Mouse (Mus musculus): ENCODE data around the gene B4galt5. TPM values are rescaled to one million over a fixed set of nuclear protein-coding genes. Genes with fewer than 3 reads are reported as not detected.

B4galt5 gene
- polyA plus RNA-seq, 1 experiment from 2014 or later, result 115 TPM

DNA sequence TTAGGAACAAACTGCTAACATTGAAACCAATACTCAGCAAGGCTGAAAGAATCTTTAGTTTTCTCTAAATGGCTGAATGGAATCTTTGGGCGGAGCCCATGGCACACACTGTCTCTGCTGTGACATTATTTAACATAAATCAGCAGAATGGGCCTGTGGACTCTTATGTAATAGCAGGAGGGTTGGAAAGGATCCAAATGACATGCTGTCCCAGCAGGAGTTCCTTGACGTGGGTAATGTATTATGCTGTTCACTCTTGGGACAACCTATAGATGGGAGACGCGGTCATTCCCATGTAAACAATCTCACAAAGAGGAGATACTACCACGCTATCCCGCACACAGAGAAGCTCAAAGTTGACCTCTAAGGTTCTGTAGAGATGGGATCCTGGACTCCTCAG is 15.5 kb downstream of the B4galt5 start:
- H3K36me3 ChIP-seq (ENCODE audit: inconsistent target), result peaks cover 10% of the 10 kb centered on the region; the same call in 1 of the 2 replicates
- H3K79me2 ChIP-seq (ENCODE audit: inconsistent target), result peaks cover 100% of the 10 kb centered on the region
- no peak overlapping the region for H3K4me3 ChIP-seq (ENCODE audit: inconsistent target)
- WGBS (ENCODE audit: missing documents), result 87% methylated on average over 6 of the region's 6 CpGs
- no peak overlapping the region for H3K27ac ChIP-seq

DNA sequence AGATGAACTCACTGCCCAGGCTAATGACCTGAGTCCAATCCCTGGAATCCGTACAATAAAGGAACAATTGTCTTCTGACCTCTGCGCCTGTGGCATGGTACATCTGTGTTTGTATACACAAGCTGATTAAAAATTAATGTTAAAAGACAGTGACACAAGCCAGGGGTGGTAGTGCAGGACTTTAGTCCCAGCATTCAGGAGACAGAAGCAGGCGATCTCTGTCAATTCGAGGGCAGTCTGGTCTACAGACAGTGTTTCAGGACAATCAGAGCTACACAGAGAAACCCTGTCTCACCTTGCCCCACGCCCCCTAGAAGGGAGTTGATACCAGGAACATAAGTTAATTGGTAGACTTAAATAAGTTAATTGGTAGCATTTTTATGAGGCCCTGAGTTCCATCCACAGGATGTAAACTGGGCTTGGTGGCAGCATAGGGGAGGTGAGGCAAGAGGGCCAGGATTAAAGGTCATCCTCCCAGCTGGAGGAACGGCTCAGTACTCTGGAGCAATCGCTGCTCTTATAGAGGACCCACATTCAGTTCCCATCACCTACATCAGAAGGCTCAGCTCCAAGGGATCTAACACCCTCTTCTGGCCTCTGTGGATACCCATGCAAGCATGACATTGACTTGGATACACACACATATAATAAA is 16.5 kb downstream of the B4galt5 start:
- peaks cover 4% of the 10 kb centered on the region; the same call in 1 of the 2 replicates for H3K36me3 ChIP-seq (ENCODE audit: inconsistent target)
- H3K27ac ChIP-seq, result no peak overlapping the region

DNA sequence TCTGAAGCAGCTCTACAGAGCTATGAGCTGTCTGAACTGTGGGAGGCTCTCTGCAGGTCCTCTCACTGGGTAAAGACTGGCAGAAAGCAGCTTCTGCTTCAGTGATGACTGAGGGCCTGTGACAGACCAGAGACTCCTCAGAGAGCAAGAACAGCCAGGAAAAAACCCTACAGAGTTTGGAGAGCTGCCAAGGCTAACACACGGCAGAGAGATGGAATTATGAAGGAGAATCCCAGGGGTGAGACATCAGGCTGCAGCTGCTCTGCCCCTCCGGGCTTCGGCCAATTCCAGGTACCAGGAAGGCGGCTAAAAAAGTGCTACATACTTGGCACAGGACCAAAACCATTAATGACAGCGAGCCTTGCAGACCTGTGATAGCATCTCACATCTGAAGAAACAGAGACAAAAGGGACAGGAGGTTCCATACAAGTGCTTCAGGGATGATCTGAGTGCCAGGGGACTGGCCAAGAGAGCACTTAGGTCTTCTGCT is 17.5 kb downstream of the B4galt5 start:
- WGBS (ENCODE audit: missing documents), result 61% methylated on average over 5 of the region's 5 CpGs
- H3K36me3 ChIP-seq (ENCODE audit: inconsistent target), result peaks cover 4% of the 10 kb centered on the region; the same call in 1 of the 2 replicates
- H3K27ac ChIP-seq, result no peak overlapping the region
- H3K4me3 ChIP-seq (ENCODE audit: inconsistent target), result no peak overlapping the region
- H3K79me2 ChIP-seq (ENCODE audit: inconsistent target), result peaks cover 100% of the 10 kb centered on the region

More for the DNA sequence above, 16.5 kb downstream of the B4galt5 start:
- WGBS (ENCODE audit: missing documents), result 91% methylated on average over 7 of the region's 7 CpGs
- H3K79me2 ChIP-seq (ENCODE audit: inconsistent target), result peaks cover 100% of the 10 kb centered on the region
- H3K4me3 ChIP-seq (ENCODE audit: inconsistent target), result no peak overlapping the region

DNA sequence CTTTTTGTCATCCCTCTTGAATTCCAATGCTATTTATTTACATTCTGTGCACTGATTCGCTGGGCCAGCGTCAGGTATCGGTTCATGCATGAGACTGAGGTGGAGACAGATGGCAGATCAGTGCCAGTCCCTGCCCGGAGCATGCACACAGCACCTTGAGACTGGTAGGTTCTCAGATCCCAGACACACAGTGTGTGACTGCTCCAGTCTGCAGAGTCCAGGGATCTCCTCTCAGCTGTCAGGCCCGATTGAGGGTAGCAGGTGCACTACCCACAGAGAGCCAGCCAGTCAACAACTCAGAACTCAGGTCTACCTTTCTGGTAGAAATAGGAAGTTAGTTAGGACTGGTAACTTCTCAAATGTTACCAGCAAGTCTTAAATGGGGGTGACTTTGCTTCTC is 18.4 kb downstream of the B4galt5 start:
- Histone ChIP-seq H3K79me2 (ENCODE audit: inconsistent target) (peaks cover 100% of the 10 kb centered on the region), H3K36me3 (ENCODE audit: inconsistent target) (peaks cover 4% of the 10 kb centered on the region; the same call in 1 of the 2 replicates), H3K4me3 (ENCODE audit: inconsistent target) (no peak overlapping the region), H3K27ac (no peak overlapping the region)
- WGBS (ENCODE audit: missing documents), result 89% methylated on average over 5 of the region's 5 CpGs

DNA sequence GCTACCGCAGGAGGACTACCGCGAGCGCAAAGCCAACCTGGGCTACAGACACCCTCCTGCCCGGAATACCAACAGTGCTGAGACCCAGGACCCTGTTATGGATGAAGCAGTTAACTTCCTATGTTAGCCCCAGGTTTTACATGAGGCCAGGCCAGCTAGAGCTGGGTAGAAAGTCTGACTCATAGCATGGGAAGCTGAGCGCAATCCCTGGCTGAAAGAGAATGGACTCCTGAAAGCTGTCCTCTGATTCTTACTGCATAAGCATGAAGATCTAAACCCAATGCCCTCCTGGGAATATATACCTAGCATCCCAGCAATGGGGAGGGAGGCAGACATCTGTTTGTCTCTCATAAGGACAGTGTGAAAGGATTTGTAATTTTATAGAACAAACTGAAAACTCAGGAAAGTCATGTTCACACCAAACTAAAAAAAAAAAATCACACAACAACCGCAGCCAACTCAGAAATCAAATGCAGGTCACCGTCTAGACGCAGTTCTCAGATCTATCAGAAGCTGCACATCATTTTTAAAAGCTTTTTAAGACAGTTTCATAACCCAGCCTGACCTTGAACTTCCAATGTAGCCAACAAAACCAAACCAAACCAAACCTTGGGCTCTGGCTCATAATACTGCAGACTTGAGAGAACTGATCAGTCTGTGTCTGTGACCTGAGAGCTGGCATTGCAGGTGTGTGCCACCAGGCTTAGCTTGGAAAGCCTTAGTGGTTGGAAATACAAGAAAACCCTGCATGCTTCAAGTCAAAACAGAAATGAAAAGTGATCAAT is 19.3 kb downstream of the B4galt5 start:
- Histone ChIP-seq H3K79me2 (ENCODE audit: inconsistent target) (peaks cover 100% of the 10 kb centered on the region), H3K4me3 (ENCODE audit: inconsistent target) (no peak overlapping the region), H3K27ac (no peak overlapping the region), H3K36me3 (ENCODE audit: inconsistent target) (peaks cover 6% of the 10 kb centered on the region; the same call in 1 of the 2 replicates)
- WGBS (ENCODE audit: missing documents), result 98% methylated on average over 9 of the region's 9 CpGs

DNA sequence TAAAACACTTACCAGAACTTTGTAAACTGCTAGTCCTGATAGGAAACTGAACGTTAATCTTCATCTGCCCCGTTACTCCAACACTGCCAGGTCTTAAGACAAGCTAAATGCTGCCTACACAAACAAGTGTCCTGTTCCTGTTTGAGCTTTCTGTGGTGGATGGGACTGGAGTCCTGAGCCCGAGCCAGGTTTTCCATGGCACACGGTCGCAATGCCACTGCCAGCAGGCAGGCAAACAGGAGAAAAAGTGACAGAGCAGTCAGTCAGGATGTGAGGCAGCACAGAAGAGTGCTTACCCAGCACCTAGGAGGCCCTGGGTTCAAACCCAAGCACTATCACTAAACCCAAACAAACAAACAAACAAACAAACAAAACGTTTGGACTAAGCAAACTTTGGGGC is 20.6 kb downstream of the B4galt5 start:
- H3K79me2 ChIP-seq (ENCODE audit: inconsistent target), result peaks cover 100% of the 10 kb centered on the region

DNA sequence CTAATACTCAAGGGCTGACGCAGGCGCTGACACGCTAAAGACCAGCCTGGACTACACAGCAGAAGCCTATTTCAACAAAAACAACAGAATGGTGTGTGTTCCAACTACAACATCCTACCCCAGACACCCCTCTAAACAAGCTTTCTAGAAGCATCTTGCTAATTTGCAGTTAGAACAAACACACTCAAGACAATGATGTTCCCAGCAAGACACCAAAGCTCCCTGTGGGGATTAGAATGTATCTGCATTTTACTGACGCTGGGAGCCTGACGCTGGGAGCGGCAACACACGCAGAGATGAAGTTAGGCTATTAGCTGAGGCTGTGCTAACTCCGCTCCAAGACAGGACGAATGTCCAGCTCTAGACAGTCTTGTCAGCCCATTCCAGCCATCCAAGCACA is 22.4 kb downstream of the B4galt5 start:
- Histone ChIP-seq H3K79me2 (ENCODE audit: inconsistent target) (peaks cover 100% of the 10 kb centered on the region), H3K27ac (no peak overlapping the region), H3K36me3 (ENCODE audit: inconsistent target) (peaks cover 21% of the 10 kb centered on the region; the same call in 1 of the 2 replicates), H3K4me3 (ENCODE audit: inconsistent target) (no peak overlapping the region)
- WGBS (ENCODE audit: missing documents), result 94% methylated on average over 9 of the region's 9 CpGs

More for the DNA sequence above, 20.6 kb downstream of the B4galt5 start:
- H3K36me3 ChIP-seq (ENCODE audit: inconsistent target), result peaks cover 14% of the 10 kb centered on the region; the same call in 1 of the 2 replicates
- no peak overlapping the region for H3K27ac ChIP-seq
- no peak overlapping the region for H3K4me3 ChIP-seq (ENCODE audit: inconsistent target)
- 91% methylated on average over 5 of the region's 6 CpGs for WGBS (ENCODE audit: missing documents)

DNA sequence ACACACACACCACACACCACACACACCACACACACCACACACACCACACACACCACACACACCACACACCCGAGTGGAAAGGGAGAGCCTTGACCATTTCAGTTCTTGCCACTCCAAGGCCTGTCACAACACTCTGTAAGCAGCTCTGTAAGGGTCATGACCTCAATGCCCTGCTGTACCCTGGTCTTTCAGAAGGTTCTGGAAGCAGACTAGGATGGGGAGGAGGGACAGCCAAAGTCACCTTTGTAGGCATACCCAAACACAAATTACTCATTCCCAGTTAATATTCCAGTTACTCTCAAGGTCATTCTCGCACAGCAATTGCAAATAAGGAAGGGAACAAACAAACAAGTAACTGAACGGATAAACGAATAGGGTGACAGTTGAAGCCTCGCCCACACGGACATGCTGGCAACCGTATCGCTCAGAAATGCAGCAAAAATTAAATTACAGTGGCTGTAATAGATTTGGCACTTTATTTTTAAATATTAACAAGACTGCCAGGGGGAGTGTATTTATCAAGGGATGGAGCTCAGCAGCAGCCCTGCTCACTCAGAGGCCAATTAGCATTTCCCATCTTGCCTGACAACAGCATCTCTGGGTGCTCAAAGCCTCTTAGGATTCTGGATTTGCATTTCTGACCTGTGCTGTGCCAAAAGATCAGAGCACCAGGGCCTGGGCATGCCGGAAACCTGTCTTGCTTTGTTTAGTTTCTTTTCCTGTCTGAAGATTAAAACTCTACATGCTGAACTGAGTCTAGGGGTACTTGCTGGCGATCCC is 24.6 kb downstream of the B4galt5 start:
- Histone ChIP-seq H3K36me3 (ENCODE audit: inconsistent target) (peaks cover 19% of the 10 kb centered on the region; the same call in 1 of the 2 replicates), H3K4me3 (ENCODE audit: inconsistent target) (no peak overlapping the region), H3K79me2 (ENCODE audit: inconsistent target) (peaks cover 100% of the 10 kb centered on the region), H3K27ac (no peak overlapping the region)
- WGBS (ENCODE audit: missing documents), result 94% methylated on average over 6 of the region's 10 CpGs

DNA sequence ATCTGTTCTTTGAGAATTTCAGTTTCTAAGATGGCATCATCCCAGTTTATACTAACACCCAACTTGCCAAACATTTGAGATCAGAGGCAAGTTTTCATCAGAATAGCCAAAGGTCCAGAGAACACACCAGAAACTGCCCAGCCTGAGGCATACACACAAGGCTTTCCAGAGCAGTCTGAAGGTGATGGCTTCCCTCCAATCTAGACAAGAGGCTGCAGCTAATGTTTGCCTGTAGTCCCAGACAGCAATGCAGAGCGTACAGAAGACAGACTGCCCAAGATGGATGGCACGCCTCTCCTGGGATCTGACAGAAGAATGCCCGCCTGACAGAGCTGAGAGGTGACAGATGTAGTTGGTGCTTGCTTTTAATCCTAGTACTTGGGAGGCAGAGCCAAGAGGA is 25.9 kb downstream of the B4galt5 start:
- Histone ChIP-seq H3K36me3 (ENCODE audit: inconsistent target) (peaks cover 19% of the 10 kb centered on the region; the same call in 1 of the 2 replicates), H3K79me2 (ENCODE audit: inconsistent target) (peaks cover 100% of the 10 kb centered on the region), H3K4me3 (ENCODE audit: inconsistent target) (no peak overlapping the region), H3K27ac (no peak overlapping the region)
- 92% methylated on average over 3 of the region's 3 CpGs for WGBS (ENCODE audit: missing documents)

DNA sequence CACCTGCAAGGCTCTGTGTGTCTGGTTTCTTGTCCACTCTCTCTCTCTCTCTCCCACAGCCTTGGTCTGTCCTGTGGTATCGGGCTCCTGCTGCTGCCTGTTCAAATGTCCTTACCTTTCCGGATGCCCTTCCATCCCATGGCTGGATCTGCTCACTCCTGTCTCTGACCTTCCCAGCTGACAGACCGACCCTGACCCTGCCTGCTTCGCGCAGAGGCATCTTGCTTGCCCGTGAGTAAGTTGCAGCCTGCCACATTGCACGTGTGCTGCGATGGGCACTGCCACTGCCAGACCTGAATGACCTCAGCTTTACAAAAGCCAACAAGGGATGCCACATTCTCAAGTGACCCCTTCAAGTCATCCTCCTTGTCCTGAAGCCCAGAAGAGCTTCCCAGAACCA is 27.6 kb downstream of the B4galt5 start:
- 93% methylated on average over 8 of the region's 8 CpGs for WGBS (ENCODE audit: missing documents)
- Histone ChIP-seq H3K27ac (no peak overlapping the region), H3K36me3 (ENCODE audit: inconsistent target) (peaks cover 19% of the 10 kb centered on the region; the same call in 1 of the 2 replicates), H3K79me2 (ENCODE audit: inconsistent target) (peaks cover 100% of the 10 kb centered on the region), H3K4me3 (ENCODE audit: inconsistent target) (no peak overlapping the region)

DNA sequence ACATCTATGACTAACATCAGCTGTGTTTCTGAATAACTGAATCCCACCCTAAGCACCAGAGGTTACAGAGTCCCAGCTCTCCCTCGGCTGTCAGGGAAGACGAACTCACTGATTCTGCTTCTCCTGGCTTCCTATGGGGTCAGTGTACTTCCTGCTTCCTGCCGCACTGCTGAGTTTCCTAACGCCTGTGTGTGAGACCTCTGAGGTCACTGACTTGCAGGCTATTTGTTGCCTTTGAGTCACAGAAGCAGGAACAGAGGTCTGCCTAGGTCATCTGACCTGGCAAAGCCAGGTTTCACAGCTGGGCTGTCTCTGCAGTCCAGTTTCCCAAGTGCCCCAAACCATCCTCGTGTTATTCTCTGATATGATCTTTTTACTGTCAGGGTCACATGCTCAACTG is 30.0 kb downstream of the B4galt5 start:
- H3K36me3 ChIP-seq (ENCODE audit: inconsistent target), result peaks cover 11% of the 10 kb centered on the region; the same call in 1 of the 2 replicates
- H3K27ac ChIP-seq, result peak overlapping the region; percentile 79
- 0% methylated on average over 5 of the region's 5 CpGs for WGBS (ENCODE audit: missing documents)
- peaks cover 100% of the 10 kb centered on the region for H3K79me2 ChIP-seq (ENCODE audit: inconsistent target)
- no peak overlapping the region for H3K4me3 ChIP-seq (ENCODE audit: inconsistent target)

DNA sequence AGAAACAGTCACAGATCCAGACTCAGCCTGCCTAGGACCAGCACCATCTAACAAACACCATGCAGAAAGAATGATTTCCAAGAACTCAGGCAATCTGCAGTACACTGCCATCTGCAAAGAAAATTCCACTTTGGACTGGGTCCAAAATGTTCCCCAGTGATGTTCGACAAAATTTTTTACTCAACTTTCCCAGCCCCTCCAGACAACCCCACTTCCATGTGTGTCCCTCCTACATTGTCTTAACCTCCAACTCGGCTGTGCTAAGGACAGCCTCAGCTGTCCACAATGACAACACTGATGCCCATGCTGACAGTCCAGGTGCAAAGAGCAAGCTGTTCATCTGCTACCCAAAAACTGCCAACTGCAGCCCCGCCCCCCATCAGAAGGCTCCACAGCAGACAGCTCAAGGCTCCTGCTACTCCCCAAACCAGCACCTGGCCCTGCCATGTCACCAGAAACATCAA is 32.2 kb downstream of the B4galt5 start:
- Histone ChIP-seq H3K79me2 (ENCODE audit: inconsistent target) (peaks cover 100% of the 10 kb centered on the region), H3K36me3 (ENCODE audit: inconsistent target) (peaks cover 13% of the 10 kb centered on the region; the same call in 1 of the 2 replicates), H3K4me3 (ENCODE audit: inconsistent target) (no peak overlapping the region), H3K27ac (no peak overlapping the region)
- 91% methylated on average over 3 of the region's 3 CpGs for WGBS (ENCODE audit: missing documents)

DNA sequence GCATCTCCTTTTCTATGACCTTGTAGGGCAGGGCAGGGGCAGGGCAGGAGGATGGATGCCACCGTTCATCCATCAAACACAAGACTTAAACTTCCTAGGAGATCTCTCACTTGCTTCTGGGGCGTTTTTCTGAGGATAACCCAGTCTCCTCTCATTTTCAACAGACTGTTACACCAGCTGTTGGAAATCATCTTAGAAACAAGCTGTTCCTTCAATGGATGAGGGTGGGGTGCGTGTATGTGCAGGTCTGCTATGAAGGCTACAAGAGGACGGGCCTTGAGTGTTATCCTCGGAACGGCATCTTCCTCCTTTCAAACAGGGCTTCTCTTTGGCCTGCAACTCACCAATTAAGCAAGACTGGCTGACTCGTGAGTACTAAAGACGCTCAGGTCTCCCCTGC is 34.5 kb downstream of the B4galt5 start:
- Histone ChIP-seq H3K4me3 (ENCODE audit: inconsistent target) (no peak overlapping the region), H3K27ac (peak overlapping the region; percentile 15; the same call in 1 of the 2 replicates), H3K36me3 (ENCODE audit: inconsistent target) (peaks cover 35% of the 10 kb centered on the region), H3K79me2 (ENCODE audit: inconsistent target) (peaks cover 100% of the 10 kb centered on the region)
- 78% methylated on average over 7 of the region's 8 CpGs for WGBS (ENCODE audit: missing documents)

Measured in macrophage (primary cell).